Mouse (Mus musculus): ENCODE measurements around the gene Med6. TPM values are rescaled to one million over a fixed set of nuclear protein-coding genes. Genes with fewer than 3 reads are reported as not detected.

The Med6 gene
- polyA plus RNA-seq, 1 experiment from 2014 or later: 58.6 TPM

DNA sequence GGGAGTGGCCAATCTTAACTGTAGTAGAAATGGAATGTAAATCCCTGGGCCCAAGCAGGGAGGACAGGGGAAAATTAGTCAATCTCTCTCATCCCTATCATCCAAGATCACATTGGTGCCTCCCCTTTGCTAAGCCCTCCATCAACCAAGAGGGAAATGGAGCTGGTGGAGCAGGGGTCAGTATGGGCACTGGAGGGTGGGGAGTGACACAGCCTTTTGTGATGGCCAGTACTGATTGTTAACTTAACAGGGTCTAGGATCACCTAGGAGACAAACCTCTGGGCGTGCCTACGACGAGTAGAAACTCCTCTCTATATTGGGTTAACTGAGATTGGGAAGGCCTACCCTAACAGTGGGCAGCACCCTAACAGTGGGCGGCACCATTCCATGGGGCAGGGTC, 28.6 kb upstream of the Med6 start:
- Histone ChIP-seq H3K9ac (replicated peaks) (no peak overlapping the region), H3K4me3 (replicated peaks) (no peak overlapping the region), H3K27me3 (no peaks in the 10 kb centered on the region), H3K9me3 (no peaks in the 10 kb centered on the region), H3K27ac (no peak overlapping the region), H3K4me2 (replicated peaks) (no peak overlapping the region), H3K4me1 (replicated peaks) (no peaks in the 10 kb centered on the region), H3K36me3 (no peaks in the 10 kb centered on the region)
- no peak for ATAC-seq
- WGBS: 75% methylated on average over 4 of the region's 4 CpGs

GRCm38 (mm10) chr12:81619302-81619701, 24.5 kb upstream of the Med6 start:
- Histone ChIP-seq H3K4me2 (replicated peaks) (no peak overlapping the region), H3K27ac (no peak overlapping the region), H3K4me3 (replicated peaks) (no peak overlapping the region), H3K36me3 (no peaks in the 10 kb centered on the region), H3K9ac (replicated peaks) (no peak overlapping the region), H3K9me3 (no peaks in the 10 kb centered on the region), H3K27me3 (no peaks in the 10 kb centered on the region), H3K4me1 (replicated peaks) (no peaks in the 10 kb centered on the region)
- no peak for ATAC-seq
- WGBS: 26% methylated on average over 5 of the region's 5 CpGs

DNA sequence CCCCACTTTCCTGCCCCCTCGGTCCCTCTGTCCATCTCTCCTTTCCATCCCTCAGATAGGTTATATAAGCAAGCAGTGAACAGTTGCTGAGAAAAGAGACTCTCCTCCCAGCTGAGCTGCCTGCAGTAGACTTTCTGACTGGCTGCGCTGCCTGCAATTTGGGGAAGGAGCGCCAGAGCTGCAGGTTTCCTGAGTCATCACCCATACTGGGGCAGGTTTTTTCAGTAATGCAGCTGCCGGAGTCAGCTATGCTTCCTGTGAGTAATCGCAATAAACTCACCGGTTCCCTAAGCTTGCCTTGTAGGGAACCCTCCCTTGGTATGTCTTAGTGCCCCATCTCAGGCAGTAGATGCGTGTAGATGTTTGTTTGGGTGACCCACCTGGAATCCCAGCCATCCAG, 22.2 kb upstream of the Med6 start:
- H3K4me1 ChIP-seq (replicated peaks): no peaks in the 10 kb centered on the region
- ATAC-seq: no peak
- 79% methylated on average over 7 of the region's 7 CpGs for WGBS
- no peak overlapping the region for H3K4me3 ChIP-seq (replicated peaks)
- H3K9ac ChIP-seq (replicated peaks): no peak overlapping the region
- no peaks in the 10 kb centered on the region for H3K36me3 ChIP-seq
- H3K27me3 ChIP-seq: no peaks in the 10 kb centered on the region
- H3K27ac ChIP-seq: no peak overlapping the region
- no peaks in the 10 kb centered on the region for H3K9me3 ChIP-seq
- no peak overlapping the region for H3K4me2 ChIP-seq (replicated peaks)

GRCm38 (mm10) chr12:81615807-81616206, 21.0 kb upstream of the Med6 start:
- Histone ChIP-seq H3K27ac (no peak overlapping the region), H3K4me1 (replicated peaks) (no peaks in the 10 kb centered on the region), H3K4me3 (replicated peaks) (no peak overlapping the region), H3K9me3 (no peaks in the 10 kb centered on the region), H3K36me3 (no peaks in the 10 kb centered on the region), H3K4me2 (replicated peaks) (no peak overlapping the region), H3K27me3 (no peaks in the 10 kb centered on the region), H3K9ac (replicated peaks) (no peak overlapping the region)
- WGBS: 88% methylated on average over 6 of the region's 6 CpGs
- ATAC-seq: no peak

DNA sequence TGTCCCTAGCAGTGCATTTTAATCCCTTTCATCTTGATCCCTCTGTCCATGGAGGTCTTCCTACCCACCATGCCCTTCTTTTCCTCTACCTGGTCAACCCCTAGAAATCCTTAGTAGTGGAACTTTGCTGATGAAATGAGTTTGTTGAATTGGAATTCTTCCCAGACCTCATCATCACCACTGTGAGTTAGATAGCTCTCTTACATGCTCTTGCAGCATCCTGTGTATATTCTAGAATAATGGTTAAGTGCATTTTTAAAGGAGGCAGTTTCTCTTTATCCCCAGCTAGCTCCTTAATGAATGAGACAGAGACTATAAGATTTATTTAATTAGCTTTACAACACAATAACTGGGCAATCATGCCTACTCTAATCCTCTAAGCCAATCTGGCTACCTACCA, 14.6 kb upstream of the Med6 start:
- no peaks in the 10 kb centered on the region for H3K4me1 ChIP-seq (replicated peaks)
- no peak for ATAC-seq

DNA sequence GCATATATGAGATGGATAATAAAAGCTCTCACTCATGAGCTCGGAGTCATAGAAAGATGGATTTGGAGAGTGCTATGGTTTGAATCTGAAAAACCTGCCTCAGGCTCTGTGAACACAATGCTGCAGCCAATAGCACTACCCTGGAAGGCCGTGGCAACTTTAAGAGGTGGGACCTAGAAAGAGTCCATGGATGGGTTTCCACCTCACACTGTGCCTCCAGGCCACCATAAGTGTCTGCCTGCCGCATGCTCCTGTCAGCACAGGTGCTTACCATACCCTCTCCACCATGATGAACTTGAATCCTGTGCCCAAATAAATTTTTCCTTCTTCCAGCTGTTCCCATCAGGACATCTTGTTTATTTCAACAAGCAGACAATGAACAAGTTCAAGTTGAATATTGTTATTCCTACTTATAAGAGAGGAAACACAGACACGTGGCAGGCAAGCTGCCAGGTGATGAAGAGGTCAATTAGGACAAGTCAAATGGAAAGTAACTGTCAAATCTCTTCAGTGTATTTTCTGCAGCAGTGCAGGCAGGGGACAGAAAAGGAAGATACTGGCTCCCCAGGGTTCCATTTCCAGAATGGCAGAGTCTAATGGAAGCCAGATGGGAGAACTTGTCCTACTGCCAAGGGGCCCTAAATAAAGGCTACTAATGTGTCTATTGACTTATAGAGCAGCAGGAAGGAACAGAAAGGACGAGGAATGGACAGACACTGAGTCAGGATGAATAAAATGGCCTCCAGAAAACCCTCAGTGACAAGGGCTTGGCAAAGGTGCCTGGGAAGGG, 10.4 kb upstream of the Med6 start:
- no peak overlapping the region for H3K9ac ChIP-seq (replicated peaks)
- H3K27me3 ChIP-seq: peaks cover 3% of the 10 kb centered on the region; the same call in 1 of the 2 replicates
- 66% methylated on average over 5 of the region's 5 CpGs for WGBS
- no peak for ATAC-seq
- no peak overlapping the region for H3K4me3 ChIP-seq (replicated peaks)
- H3K9me3 ChIP-seq: no peaks in the 10 kb centered on the region
- no peaks in the 10 kb centered on the region for H3K36me3 ChIP-seq
- no peak overlapping the region for H3K4me2 ChIP-seq (replicated peaks)
- H3K4me1 ChIP-seq (replicated peaks): no peaks in the 10 kb centered on the region
- no peak overlapping the region for H3K27ac ChIP-seq

More for the DNA sequence above, 14.6 kb upstream of the Med6 start:
- Histone ChIP-seq H3K36me3 (no peaks in the 10 kb centered on the region), H3K4me3 (replicated peaks) (no peak overlapping the region), H3K27ac (no peak overlapping the region), H3K27me3 (no peaks in the 10 kb centered on the region), H3K9ac (replicated peaks) (no peak overlapping the region), H3K9me3 (no peaks in the 10 kb centered on the region), H3K4me2 (replicated peaks) (no peak overlapping the region)

GRCm38 (mm10) chr12:81596547-81597262, 1.9 kb upstream of the Med6 start:
- ATAC-seq: no peak
- Histone ChIP-seq H3K9me3 (no peaks in the 10 kb centered on the region), H3K27me3 (peaks cover 6% of the 10 kb centered on the region; the same call in 1 of the 2 replicates), H3K4me2 (replicated peaks) (no peak overlapping the region), H3K4me1 (replicated peaks) (peaks cover 8% of the 10 kb centered on the region), H3K9ac (replicated peaks) (no peak overlapping the region), H3K36me3 (no peaks in the 10 kb centered on the region), H3K4me3 (replicated peaks) (no peak overlapping the region), H3K27ac (no peak overlapping the region)
- 81% methylated on average over 8 of the region's 8 CpGs for WGBS

DNA sequence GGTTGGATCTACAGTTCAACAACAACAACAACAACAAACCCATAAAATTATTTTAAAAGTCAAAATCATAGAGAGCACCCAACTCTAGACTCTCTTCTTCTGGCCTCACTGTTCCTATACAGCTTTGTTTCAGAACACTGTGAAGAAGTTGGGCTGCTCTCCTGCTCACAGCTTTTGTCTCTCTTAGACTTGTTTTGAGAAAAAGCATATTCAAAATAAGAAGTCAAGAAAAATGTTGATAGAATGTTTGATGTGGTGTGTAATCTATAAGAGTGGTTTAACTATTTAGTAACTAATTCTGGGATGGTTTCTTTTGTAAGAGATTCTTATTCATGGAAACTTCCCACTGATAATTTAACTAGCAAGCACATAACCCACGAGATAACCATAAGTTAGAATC, 26.4 kb downstream of the Med6 start, which contains the start of gene Adam21:
Gene Adam21, minus strand, starts transcription at position 101 of the 400 bp plus-strand sequence.
- H3K4me2 ChIP-seq (replicated peaks): no peak within 1 kb of the TSS
- H3K27me3 ChIP-seq: no peaks in the 10 kb centered on the region
- WGBS: 90% methylated on average over 1 of the region's 1 CpGs
- H3K36me3 ChIP-seq: peaks cover 26% of the 10 kb centered on the region
- H3K4me3 ChIP-seq (replicated peaks): no peak within 1 kb of the TSS
- H3K4me1 ChIP-seq (replicated peaks): no peaks in the 10 kb centered on the region
- ATAC-seq: no peak
- no peak within 1 kb of the TSS for H3K27ac ChIP-seq
- no peak within 1 kb of the TSS for H3K9ac ChIP-seq (replicated peaks)
- H3K9me3 ChIP-seq: no peaks in the 10 kb centered on the region

GRCm38 (mm10) chr12:81567931-81568330, 26.9 kb downstream of the Med6 start:
- H3K27ac ChIP-seq: no peak overlapping the region
- no peak overlapping the region for H3K4me2 ChIP-seq (replicated peaks)
- no peak for ATAC-seq
- no peaks in the 10 kb centered on the region for H3K27me3 ChIP-seq
- H3K9me3 ChIP-seq: no peaks in the 10 kb centered on the region
- 84% methylated on average over 5 of the region's 5 CpGs for WGBS
- no peaks in the 10 kb centered on the region for H3K4me1 ChIP-seq (replicated peaks)
- peaks cover 23% of the 10 kb centered on the region for H3K36me3 ChIP-seq
- no peak overlapping the region for H3K9ac ChIP-seq (replicated peaks)
- no peak overlapping the region for H3K4me3 ChIP-seq (replicated peaks)

DNA sequence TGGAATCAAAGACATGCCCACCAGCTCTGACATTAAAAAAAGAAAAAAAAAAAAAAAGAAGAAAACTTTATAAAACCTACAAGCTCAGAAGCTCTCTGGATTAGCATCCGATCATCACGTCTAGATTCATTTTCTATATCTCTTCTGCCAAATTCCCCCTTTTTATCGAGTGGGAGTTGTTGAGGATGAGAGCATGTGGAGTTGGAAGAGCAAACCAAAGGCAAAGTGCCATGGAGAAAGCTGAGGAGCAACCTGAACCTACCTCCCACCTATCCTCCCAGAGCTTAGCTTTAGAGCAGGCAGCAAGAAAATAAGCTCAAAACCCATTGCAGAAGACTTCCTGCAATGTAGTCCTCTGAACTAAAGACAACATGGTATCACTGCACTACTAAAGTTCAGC, 30.6 kb downstream of the Med6 start:
- Histone ChIP-seq H3K27me3 (no peaks in the 10 kb centered on the region), H3K4me2 (replicated peaks) (no peak overlapping the region), H3K27ac (no peak overlapping the region)

DNA sequence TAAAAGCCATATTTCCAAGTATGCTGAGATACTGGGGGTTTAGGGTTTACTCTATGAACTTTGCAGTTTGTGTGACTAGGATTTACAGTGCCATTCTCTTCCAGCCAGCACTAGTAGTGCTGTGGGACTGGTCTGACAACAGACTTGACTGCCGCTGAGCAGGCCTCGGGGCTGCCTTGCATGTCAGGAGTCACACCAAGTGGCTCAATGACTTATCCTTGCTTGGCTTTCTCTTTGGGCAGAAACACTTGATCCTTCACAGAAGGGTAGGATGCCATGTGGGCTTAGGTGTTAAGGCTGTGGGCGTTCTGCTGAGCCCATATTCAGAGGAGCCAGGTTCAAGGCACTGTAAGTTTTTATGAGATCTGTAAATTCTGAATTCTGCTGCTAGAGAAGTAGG, 45.5 kb downstream of the Med6 start:
- Histone ChIP-seq H3K9ac (replicated peaks) (no peak overlapping the region), H3K27ac (no peak overlapping the region), H3K4me3 (replicated peaks) (no peak overlapping the region), H3K4me1 (replicated peaks) (no peaks in the 10 kb centered on the region), H3K36me3 (no peaks in the 10 kb centered on the region), H3K9me3 (no peaks in the 10 kb centered on the region), H3K4me2 (replicated peaks) (no peak overlapping the region), H3K27me3 (no peaks in the 10 kb centered on the region)
- 83% methylated on average over 3 of the region's 3 CpGs for WGBS
- ATAC-seq: no peak

More for the DNA sequence above, 30.6 kb downstream of the Med6 start:
- no peak overlapping the region for H3K9ac ChIP-seq (replicated peaks)
- WGBS: 95% methylated on average over 3 of the region's 3 CpGs
- ATAC-seq: no peak
- no peaks in the 10 kb centered on the region for H3K9me3 ChIP-seq
- H3K4me3 ChIP-seq (replicated peaks): no peak overlapping the region
- H3K4me1 ChIP-seq (replicated peaks): no peaks in the 10 kb centered on the region
- no peaks in the 10 kb centered on the region for H3K36me3 ChIP-seq

GRCm38 (mm10) chr12:81547163-81547562, 47.6 kb downstream of the Med6 start:
- H3K4me2 ChIP-seq (replicated peaks): no peak overlapping the region
- WGBS: 76% methylated on average over 4 of the region's 4 CpGs

More at GRCm38 (mm10) chr12:81547163-81547562, 47.6 kb downstream of the Med6 start:
- Histone ChIP-seq H3K36me3 (no peaks in the 10 kb centered on the region), H3K4me3 (replicated peaks) (no peak overlapping the region), H3K9ac (replicated peaks) (no peak overlapping the region), H3K9me3 (no peaks in the 10 kb centered on the region), H3K4me1 (replicated peaks) (no peaks in the 10 kb centered on the region), H3K27ac (no peak overlapping the region), H3K27me3 (no peaks in the 10 kb centered on the region)
- ATAC-seq: no peak

All from midbrain, embryonic 13.5 days (tissue).